7 mouse cellular contexts compared by ENCODE assay signal in the genomic region with DNA sequence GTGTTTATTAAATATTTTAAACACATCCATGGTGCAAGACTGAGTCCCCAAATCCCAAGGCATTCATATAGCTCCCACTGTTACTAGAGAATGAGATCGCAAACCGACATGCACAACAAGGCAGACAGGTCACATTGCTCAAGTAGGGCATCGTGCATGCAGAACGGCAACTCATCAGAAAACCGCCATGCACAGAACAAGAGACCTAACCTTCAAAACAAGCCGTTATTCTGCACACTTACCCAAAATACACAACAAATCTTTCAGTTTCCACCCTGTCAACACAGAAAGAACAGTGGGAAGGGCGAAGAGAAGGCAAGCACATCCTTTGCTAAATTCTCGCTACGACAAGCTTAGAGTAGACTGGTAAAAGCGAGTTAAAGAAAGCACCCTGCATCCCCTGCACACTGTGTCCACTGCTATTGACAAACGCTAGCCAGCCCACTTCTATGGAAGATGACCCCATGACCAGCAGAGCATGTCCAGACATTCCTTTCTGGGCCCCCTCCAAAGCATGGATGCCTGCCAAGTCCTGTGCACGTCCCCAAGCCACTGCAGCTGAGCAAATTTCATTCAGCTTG.
A peak's percentile ranks its signal among the peaks of the same experiment; 100 is the strongest.
DNase-seq lines count a peak whose midpoint lies in the region; ATAC-seq and TF ChIP-seq lines count a peak whose summit lies in the region.

No protein-coding gene starts in this region.

- peak overlapping the region; percentile 42 for H3K4me2 ChIP-seq in lung, embryonic 14.5 days
- peak overlapping the region; percentile 46 for H3K4me2 ChIP-seq in heart, postnatal 0 days (ENCODE audit: low read depth, low read length)

- no peaks in the 10 kb centered on the region for H3K27me3 ChIP-seq in lung, embryonic 14.5 days (ENCODE audit: insufficient read depth, low read length)
- H3K27me3 ChIP-seq in heart, postnatal 0 days (ENCODE audit: control insufficient read depth, insufficient read depth, low read length) = no peaks in the 10 kb centered on the region

- H3K9ac ChIP-seq in lung, embryonic 14.5 days = no peak overlapping the region
- H3K9ac ChIP-seq in heart, postnatal 0 days (replicated peaks; ENCODE audit: low read depth, low read length) = no peak overlapping the region

- H3K36me3 ChIP-seq in lung, embryonic 14.5 days (ENCODE audit: insufficient read depth) = no peaks in the 10 kb centered on the region
- H3K36me3 ChIP-seq in heart, postnatal 0 days (replicated peaks; ENCODE audit: control insufficient read depth, insufficient read depth, low read length) = no peaks in the 10 kb centered on the region

- no peaks in the 10 kb centered on the region for H3K4me1 ChIP-seq in lung, embryonic 14.5 days (ENCODE audit: insufficient read depth)
- H3K4me1 ChIP-seq in heart, postnatal 0 days (ENCODE audit: control insufficient read depth, insufficient read depth) = 0 out of 2 replicates have a peak, but pooled peaks cover 4% of the 10 kb centered on the region

- no peak for TF ChIP-seq CTCF in lung, embryonic 14.5 days (IDR thresholded peaks at IDR 0.05; ENCODE audit: low read depth)
- no peak for TF ChIP-seq CTCF in heart, postnatal 0 days (IDR thresholded peaks at IDR 0.05; ENCODE audit: low read depth)

- WGBS in lung, embryonic 14.5 days = 28% methylated on average over 12 of the region's 12 CpGs
- 48% methylated on average over 12 of the region's 12 CpGs for WGBS in heart, postnatal 0 days

- no peak for TF ChIP-seq EP300 in heart, postnatal 0 days (IDR thresholded peaks at IDR 0.05; ENCODE audit: low read depth)

- H3K4me3 ChIP-seq in lung, embryonic 14.5 days (ENCODE audit: low read depth, low read length) = no peak overlapping the region; the same call in 1 of the 2 replicates
- H3K4me3 ChIP-seq in heart, postnatal 0 days (ENCODE audit: low read depth, low read length) = no peak overlapping the region

- peak; percentile 86 for DNase-seq in lung, embryonic 14.5 days
- no peak for DNase-seq in lung, adult 18-20 months
- DNase-seq in embryo, embryonic 11.5 days (ENCODE audit: low read depth, low spot score) = peak; percentile 29
- DNase-seq in heart, postnatal 0 days (ENCODE audit: low spot score) = no peak
- peak; percentile 62 for DNase-seq in kidney, postnatal 25 days
- peak; percentile 95 for DNase-seq in retina, postnatal 1 day
- DNase-seq in gastrocnemius, postnatal 25 days = no peak

- ATAC-seq in lung, embryonic 14.5 days (ENCODE audit: insufficient read depth) = peak; percentile 94
- ATAC-seq in heart, postnatal 0 days (ENCODE audit: insufficient read depth, low read depth) = no peak

- no peaks in the 10 kb centered on the region for H3K9me3 ChIP-seq in lung, embryonic 14.5 days (ENCODE audit: low read depth, low read length)
- no peaks in the 10 kb centered on the region for H3K9me3 ChIP-seq in heart, postnatal 0 days (replicated peaks; ENCODE audit: control insufficient read depth, low read length)

- peak overlapping the region; percentile 3; the same call in 1 of the 2 replicates for H3K27ac ChIP-seq in lung, embryonic 14.5 days (ENCODE audit: low read depth)
- H3K27ac ChIP-seq in heart, postnatal 0 days (ENCODE audit: low read depth) = no peak overlapping the region

Comparison
In these comparisons a context has a peak if more than half of its experiments do, and no peak if none do; other contexts are left out.
1. DNase-seq: peak in lung, embryonic 14.5 days (single experiment), embryo, embryonic 11.5 days (single experiment), kidney, postnatal 25 days (2 of 2) and retina, postnatal 1 day (single experiment); none in lung, adult 18-20 months (0 of 2), heart, postnatal 0 days (single experiment) and gastrocnemius, postnatal 25 days (single experiment).